Mouse (Mus musculus): ENCODE data around the gene Cables2.

DNA sequence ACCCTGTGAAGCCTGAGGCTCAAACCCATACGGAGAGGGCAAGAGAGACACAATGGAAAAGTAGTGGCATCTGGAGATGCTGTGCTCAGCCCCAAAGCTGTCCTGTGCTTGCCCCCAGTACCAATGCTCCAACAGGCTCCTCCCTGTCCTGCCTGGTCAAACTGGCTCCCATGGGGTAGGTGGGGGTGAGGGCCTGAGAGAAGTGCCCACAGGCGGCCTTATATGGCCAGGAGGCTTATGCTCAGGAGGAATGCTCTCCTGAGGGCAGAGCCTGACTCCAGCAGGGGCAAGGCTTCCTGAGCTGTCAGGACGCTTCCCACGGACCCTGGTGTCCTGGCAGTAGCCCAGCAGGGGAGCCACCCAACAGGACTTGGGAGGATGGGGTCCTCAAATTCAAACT is 42.8 kb downstream of the Cables2 start:
- TF ChIP-seq CTCF (conservative IDR thresholded peaks at IDR 0.05; ENCODE audit: low read length) (no peak), POU5F1 (IDR thresholded peaks at IDR 0.05; ENCODE audit: borderline replicate concordance, low read length) (no peak), NANOG (IDR thresholded peaks at IDR 0.05; ENCODE audit: borderline replicate concordance, low read length) (no peak)

All from E14TG2a.4 (cell line).